Mouse (Mus musculus): ENCODE data around the gene Ankfy1.

Gene Ankfy1

DNA sequence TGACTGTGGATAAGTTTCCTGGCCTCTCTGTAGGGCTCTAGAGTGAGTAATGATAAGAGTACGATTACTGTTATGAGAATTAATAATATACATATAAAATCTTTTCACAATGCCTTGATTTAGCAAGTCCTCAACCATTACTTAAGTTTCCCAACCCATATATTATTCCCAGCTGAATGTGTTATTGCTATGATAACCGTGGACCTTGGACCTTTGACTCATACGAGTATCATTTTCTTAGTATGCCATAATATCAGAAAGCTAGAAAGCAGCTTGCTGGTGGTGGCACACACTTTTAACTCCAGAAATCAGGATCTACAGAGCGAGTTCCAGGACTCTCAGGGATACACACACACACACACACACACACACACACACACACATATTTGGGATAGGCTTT is 118.2 kb downstream of the Ankfy1 start:
- 80% methylated on average over 4 of the region's 4 CpGs for WGBS

DNA sequence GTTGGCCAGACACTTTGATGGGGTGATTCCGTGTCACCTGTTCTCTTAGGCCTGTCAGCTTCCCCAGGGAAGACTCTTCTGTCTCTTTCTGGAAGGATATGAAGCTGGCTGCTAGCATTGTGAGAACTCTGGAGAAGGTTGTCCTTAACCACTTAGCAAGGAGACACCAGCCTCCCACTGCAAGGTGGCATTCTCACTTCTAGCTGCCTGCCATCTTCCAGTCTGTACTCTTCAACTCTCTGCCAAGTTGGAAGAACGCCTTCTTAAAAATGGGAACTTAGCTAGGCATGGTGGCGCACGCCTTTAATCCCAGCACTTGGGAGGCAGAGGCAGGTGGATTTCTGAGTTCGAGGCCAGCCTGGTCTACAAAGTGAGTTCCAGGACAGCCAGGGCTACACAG is 123.9 kb downstream of the Ankfy1 start:
- WGBS: 64% methylated on average over 5 of the region's 5 CpGs

DNA sequence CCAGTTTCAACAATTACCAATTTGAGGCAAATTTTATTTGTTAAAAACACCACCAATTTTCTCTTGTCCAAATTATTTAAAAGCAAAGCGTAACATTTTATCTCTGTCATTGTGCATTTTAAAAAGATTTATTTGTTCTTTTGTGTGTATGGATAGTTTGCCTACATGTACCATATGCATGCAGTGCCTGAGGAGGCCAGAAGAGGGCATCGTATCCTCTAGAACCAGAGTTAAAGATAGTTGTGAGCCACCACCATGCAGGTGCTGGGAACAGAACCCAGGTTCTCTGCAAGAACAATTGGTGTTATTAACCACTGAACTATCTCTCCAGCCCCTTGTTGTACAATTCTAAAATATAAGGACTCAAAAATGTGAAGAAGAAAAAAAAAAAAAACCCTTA is 124.4 kb downstream of the Ankfy1 start:
- 78% methylated on average over 2 of the region's 2 CpGs for WGBS

DNA sequence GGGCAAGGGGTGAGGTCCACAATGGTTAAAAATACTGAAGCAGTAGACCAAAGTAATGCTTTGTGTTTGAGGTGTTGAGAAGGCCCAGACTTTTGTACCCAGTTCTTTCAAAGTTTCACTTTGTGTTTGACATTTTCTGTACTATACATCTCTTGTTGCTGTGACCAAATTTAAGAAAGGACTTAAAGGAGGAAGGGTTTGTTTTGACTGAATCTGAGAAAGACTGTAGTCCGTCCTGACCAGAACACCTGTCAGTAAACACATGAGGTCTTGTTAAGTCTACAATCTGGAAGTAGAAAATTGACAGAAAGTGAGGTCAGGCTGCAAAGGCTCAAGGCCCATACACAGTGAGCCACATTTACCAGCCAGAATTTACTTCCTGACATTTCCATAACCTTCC is 127.1 kb downstream of the Ankfy1 start:
- WGBS: 74% methylated on average over 1 of the region's 1 CpGs

DNA sequence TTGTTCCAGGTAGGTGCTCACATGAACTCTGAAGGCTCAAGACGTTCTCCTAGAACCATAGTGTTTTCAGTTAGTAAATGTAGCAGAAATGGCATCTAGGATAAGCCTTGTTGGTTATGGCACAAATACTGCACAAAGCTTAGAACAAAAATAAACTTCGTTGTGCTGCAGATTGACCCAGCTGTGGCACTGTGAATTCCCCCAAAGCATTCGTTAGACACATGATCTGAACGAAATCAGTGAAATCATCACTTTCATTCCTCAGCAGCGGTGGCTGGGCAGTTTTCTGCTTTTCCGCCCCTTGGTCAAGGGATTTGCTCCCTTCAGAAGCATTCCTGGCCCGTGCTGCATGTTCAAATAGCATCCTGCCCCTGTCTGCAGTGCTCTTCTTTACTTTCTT is 128.3 kb downstream of the Ankfy1 start:
- 73% methylated on average over 7 of the region's 7 CpGs for WGBS

DNA sequence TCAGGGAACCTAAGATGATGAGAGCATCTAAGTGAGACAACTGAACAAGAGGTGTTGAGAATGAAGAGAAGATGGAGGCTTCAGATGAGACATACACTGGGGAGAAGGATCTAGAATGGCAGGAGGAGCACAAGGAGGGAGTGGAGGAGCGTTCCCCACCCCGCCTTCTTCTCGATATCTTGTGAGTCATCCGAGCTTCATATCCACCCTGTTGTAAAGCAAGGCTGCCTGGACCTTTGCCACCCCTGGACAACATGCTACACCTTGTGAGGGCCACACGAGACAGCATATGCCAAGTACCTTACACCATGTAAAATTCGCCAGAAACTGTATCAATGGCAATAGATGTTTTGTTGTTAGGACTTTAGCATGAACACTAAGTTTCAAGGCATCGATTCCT is 131.2 kb downstream of the Ankfy1 start:
- 92% methylated on average over 7 of the region's 7 CpGs for WGBS
